Comparison of ENCODE assay signal across 26 mouse cellular contexts in genomic region chr13:104502406-104502805, GRCm38 (mm10).
DNase-seq lines count a peak whose midpoint lies in the region; ATAC-seq and TF ChIP-seq lines count a peak whose summit lies in the region.
"Had no signal": no experiment of that assay in that cellular context is flagged by ENCODE, and none has a peak within 500 bp of the region (broad histone marks: within the 10 kb centered on the region; RNA-seq: fewer than 3 reads in every experiment).

No protein-coding gene starts in this region.

- no peak overlapping the region for H3K4me3 ChIP-seq in hindbrain, embryonic 10.5 days
- no peak overlapping the region for H3K4me3 ChIP-seq in hindbrain, embryonic 11.5 days (ENCODE audit: low read depth, low read length)
- no peak overlapping the region for H3K4me3 ChIP-seq in midbrain, embryonic 11.5 days (ENCODE audit: low read depth, low read length)
- H3K4me3 ChIP-seq in midbrain, postnatal 0 days (ENCODE audit: low read depth, low read length) = no peak overlapping the region
- H3K4me3 ChIP-seq: embryonic facial prominence, embryonic 10.5 days; embryonic facial prominence, embryonic 12.5 days; forebrain, embryonic 13.5 days; forebrain, embryonic 15.5 days had no signal

- WGBS in hindbrain, embryonic 10.5 days = 95% methylated on average over 7 of the region's 7 CpGs
- WGBS in hindbrain, embryonic 11.5 days = 95% methylated on average over 7 of the region's 7 CpGs
- WGBS in midbrain, embryonic 11.5 days = 93% methylated on average over 7 of the region's 7 CpGs
- WGBS in midbrain, postnatal 0 days = 92% methylated on average over 7 of the region's 7 CpGs

- no peak for ATAC-seq in hindbrain, embryonic 11.5 days (ENCODE audit: low FRiP score)
- no peak for ATAC-seq in midbrain, embryonic 11.5 days (ENCODE audit: low FRiP score)
- ATAC-seq in midbrain, postnatal 0 days (ENCODE audit: low FRiP score) = no peak
- ATAC-seq: activated CD4-positive, CD25-positive, alpha-beta regulatory T cell, adult 4 months; CD4-positive, CD25-positive, alpha-beta regulatory T cell, adult 4 months; forebrain, embryonic 13.5 days; forebrain, embryonic 15.5 days; Patski had no signal

- no peaks in the 10 kb centered on the region for H3K9me3 ChIP-seq in hindbrain, embryonic 10.5 days
- no peaks in the 10 kb centered on the region for H3K9me3 ChIP-seq in hindbrain, embryonic 11.5 days (ENCODE audit: control insufficient read depth, low read length)
- no peaks in the 10 kb centered on the region for H3K9me3 ChIP-seq in midbrain, embryonic 11.5 days (ENCODE audit: control insufficient read depth, low read length)
- no peaks in the 10 kb centered on the region for H3K9me3 ChIP-seq in midbrain, postnatal 0 days (ENCODE audit: low read length)
- H3K9me3 ChIP-seq: embryonic facial prominence, embryonic 10.5 days; embryonic facial prominence, embryonic 12.5 days; forebrain, embryonic 13.5 days; forebrain, embryonic 15.5 days; G1E had no signal

- H3K36me3 ChIP-seq in hindbrain, embryonic 10.5 days = no peaks in the 10 kb centered on the region
- H3K36me3 ChIP-seq in hindbrain, embryonic 11.5 days (ENCODE audit: control insufficient read depth, insufficient read depth, low read length) = no peaks in the 10 kb centered on the region
- no peaks in the 10 kb centered on the region for H3K36me3 ChIP-seq in midbrain, embryonic 11.5 days (ENCODE audit: control insufficient read depth, insufficient read depth, low read length)
- H3K36me3 ChIP-seq in midbrain, postnatal 0 days (ENCODE audit: insufficient read depth, low read length) = no peaks in the 10 kb centered on the region
- H3K36me3 ChIP-seq: embryonic facial prominence, embryonic 10.5 days; embryonic facial prominence, embryonic 12.5 days; forebrain, embryonic 15.5 days; G1E had no signal

- no peak overlapping the region for H3K27ac ChIP-seq in hindbrain, embryonic 10.5 days
- no peak overlapping the region for H3K27ac ChIP-seq in hindbrain, embryonic 11.5 days (ENCODE audit: low read depth, low read length)
- no peak overlapping the region for H3K27ac ChIP-seq in midbrain, embryonic 11.5 days (ENCODE audit: low read depth, low read length)
- H3K27ac ChIP-seq in midbrain, postnatal 0 days (ENCODE audit: low read depth, low read length) = no peak overlapping the region
- H3K27ac ChIP-seq: embryonic facial prominence, embryonic 10.5 days; embryonic facial prominence, embryonic 12.5 days; forebrain, embryonic 13.5 days; forebrain, embryonic 15.5 days had no signal

- H3K4me1 ChIP-seq in hindbrain, embryonic 10.5 days (replicated peaks) = no peaks in the 10 kb centered on the region
- no peaks in the 10 kb centered on the region for H3K4me1 ChIP-seq in hindbrain, embryonic 11.5 days (replicated peaks; ENCODE audit: control insufficient read depth, insufficient read depth, low read length)
- H3K4me1 ChIP-seq in midbrain, embryonic 11.5 days (ENCODE audit: control insufficient read depth, insufficient read depth, low read length) = no peaks in the 10 kb centered on the region
- no peaks in the 10 kb centered on the region for H3K4me1 ChIP-seq in midbrain, postnatal 0 days (ENCODE audit: insufficient read depth, low read length)
- H3K4me1 ChIP-seq: embryonic facial prominence, embryonic 12.5 days; forebrain, embryonic 13.5 days; forebrain, embryonic 15.5 days had no signal

- TF ChIP-seq CTCF in midbrain, postnatal 0 days (IDR thresholded peaks at IDR 0.05) = no peak

- no peak overlapping the region for H3K4me2 ChIP-seq in hindbrain, embryonic 11.5 days (replicated peaks; ENCODE audit: low read depth, low read length)
- H3K4me2 ChIP-seq in midbrain, embryonic 11.5 days = no peak overlapping the region
- no peak overlapping the region for H3K4me2 ChIP-seq in midbrain, postnatal 0 days (ENCODE audit: low read depth, low read length, poor library complexity, severe bottlenecking)
- H3K4me2 ChIP-seq: embryonic facial prominence, embryonic 12.5 days; forebrain, embryonic 13.5 days; forebrain, embryonic 15.5 days had no signal

- no peaks in the 10 kb centered on the region for H3K27me3 ChIP-seq in hindbrain, embryonic 10.5 days (ENCODE audit: insufficient read depth, poor library complexity, severe bottlenecking)
- H3K27me3 ChIP-seq in hindbrain, embryonic 11.5 days (ENCODE audit: control insufficient read depth, insufficient read depth, low read length) = no peaks in the 10 kb centered on the region
- H3K27me3 ChIP-seq in midbrain, embryonic 11.5 days (ENCODE audit: control insufficient read depth, insufficient read depth, low read length) = no peaks in the 10 kb centered on the region
- H3K27me3 ChIP-seq in midbrain, postnatal 0 days (ENCODE audit: insufficient read depth, low read length) = no peaks in the 10 kb centered on the region
- H3K27me3 ChIP-seq: CH12.LX; embryonic facial prominence, embryonic 12.5 days; forebrain, embryonic 13.5 days; forebrain, embryonic 15.5 days; Patski had no signal

- H3K9ac ChIP-seq in hindbrain, embryonic 11.5 days (ENCODE audit: low read depth, low read length) = no peak overlapping the region
- H3K9ac ChIP-seq in midbrain, embryonic 11.5 days (ENCODE audit: low read length) = no peak overlapping the region
- no peak overlapping the region for H3K9ac ChIP-seq in midbrain, postnatal 0 days (replicated peaks; ENCODE audit: low read length, poor library complexity, severe bottlenecking)
- H3K9ac ChIP-seq: embryonic facial prominence, embryonic 12.5 days; forebrain, embryonic 13.5 days; forebrain, embryonic 15.5 days had no signal

- intact Hi-C loops in heart, postnatal 36 days (cut with DNase I) = no loop called here

- peak; percentile 51 for DNase-seq in heart, adult 11 months
- no peak for DNase-seq in heart, postnatal 36 days
- peak; percentile 2 for DNase-seq in hindbrain, embryonic 10.5 days (ENCODE audit: low spot score)
- no peak for DNase-seq in hindbrain, embryonic 11.5 days (ENCODE audit: low spot score)
- DNase-seq in midbrain, embryonic 11.5 days (ENCODE audit: low spot score, missing footprints) = peak; percentile 6
- no peak for DNase-seq in midbrain, postnatal 0 days (ENCODE audit: low spot score)
- DNase-seq in R1 (ENCODE audit: low read depth, low spot score) = peak; percentile 27
- no peak for DNase-seq in left cerebral cortex, adult 11 months (ENCODE audit: low spot score)
- DNase-seq: adrenal gland, adult 8-10 months; adrenal gland, postnatal 14 days; adrenal gland, postnatal 36 days; B cell, adult 2 months; cerebellum, adult 11-12 months; cerebellum, adult 2 months; cerebellum, adult 9-10 months; cerebellum, postnatal 10 days; cerebellum, postnatal 25 days had no signal

Comparison
In these comparisons a context has a peak if more than half of its experiments do, and no peak if none do; other contexts are left out.
1. DNase-seq: peak in heart, adult 11 months (single experiment), hindbrain, embryonic 10.5 days (single experiment), midbrain, embryonic 11.5 days (single experiment) and R1 (single experiment); none in heart, postnatal 36 days (0 of 2), hindbrain, embryonic 11.5 days (single experiment), midbrain, postnatal 0 days (single experiment) and left cerebral cortex, adult 11 months (single experiment).